Mouse (Mus musculus): ENCODE measurements around the gene Rhbdd1. TPM values are rescaled to one million over a fixed set of nuclear protein-coding genes. Genes with fewer than 3 reads are reported as not detected.

Rhbdd1 gene
- total RNA-seq, 1 experiment from 2014 or later = 15.8 TPM

DNA sequence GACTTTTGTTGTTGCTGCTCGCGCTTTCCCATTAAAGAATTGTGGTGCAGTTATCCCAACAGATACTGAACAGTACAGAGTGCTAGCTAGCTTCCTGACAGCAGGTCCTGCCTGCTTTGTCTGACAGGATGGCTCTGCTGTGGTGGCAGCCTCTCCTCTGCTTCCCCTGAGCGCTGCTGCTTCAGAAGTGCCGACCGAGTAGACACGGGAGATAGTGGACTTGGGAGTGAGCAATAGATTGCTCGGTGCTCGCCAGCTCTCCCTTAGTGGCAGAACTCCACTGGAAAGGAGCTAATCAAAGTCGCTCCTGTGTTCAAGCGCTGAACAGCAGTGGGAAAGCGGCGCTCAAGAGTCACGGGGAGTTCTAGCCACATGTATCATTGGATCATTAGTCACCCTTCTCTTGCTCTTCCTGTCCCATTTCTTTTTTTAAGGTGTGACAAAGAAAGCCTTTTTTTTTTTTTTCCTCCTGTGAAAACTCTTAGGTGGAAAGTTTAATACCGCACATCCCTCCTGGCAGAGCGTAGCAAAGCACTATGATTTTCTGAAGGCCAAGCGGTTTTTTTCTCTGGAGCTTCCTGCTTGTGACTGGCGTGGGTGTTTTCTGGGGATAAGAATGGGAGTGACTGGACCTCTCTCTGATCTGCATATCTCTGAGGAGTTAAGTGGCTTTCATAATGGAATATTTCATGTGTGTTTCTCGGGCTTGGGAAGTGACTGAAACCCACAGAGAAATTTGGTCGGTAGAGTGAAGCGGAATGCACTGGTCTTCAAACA lies 42.8 kb downstream of the Rhbdd1 start:
- no peak for ATAC-seq (replicated peaks; ENCODE audit: low read depth, poor library complexity, severe bottlenecking)

DNA sequence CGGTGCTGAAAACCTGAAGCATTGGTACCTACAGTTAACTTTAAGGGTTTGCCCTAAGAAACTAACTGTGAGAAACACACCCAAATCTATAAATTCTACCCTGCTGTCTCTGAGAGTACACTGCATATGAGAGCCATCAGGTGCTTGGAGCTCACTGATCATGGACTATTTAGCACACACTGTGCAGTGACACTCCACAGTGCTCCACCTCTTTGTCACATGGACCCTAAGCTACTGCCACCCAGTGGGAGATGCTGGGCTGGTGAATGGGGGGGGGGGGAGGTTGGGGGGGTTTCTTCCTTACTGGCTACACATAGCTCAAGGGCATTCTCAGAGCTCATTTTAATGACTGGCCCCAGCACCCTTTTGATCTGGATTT lies 43.4 kb downstream of the Rhbdd1 start:
- ATAC-seq (replicated peaks; ENCODE audit: low read depth, poor library complexity, severe bottlenecking) = no peak

DNA sequence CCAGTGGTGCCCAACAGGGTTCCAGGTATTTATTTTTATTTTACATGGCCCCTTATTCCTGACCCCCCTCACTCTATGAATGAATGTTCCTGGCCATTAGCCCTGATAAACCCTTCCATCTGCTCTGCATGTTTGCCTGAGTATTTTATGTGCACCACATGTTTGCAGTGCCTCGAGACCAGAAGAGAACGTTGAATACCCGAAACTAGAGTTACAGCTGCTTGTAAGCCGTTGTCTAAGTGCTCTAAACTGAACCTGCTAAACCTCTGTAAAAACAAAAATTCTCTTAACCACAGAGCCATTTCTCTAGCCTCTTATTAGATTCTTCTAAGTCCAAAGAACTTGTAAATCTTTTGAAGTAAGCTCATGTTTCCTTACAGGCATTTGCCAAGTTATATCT lies 45.0 kb downstream of the Rhbdd1 start:
- no peak for ATAC-seq (replicated peaks; ENCODE audit: low read depth, poor library complexity, severe bottlenecking)

DNA sequence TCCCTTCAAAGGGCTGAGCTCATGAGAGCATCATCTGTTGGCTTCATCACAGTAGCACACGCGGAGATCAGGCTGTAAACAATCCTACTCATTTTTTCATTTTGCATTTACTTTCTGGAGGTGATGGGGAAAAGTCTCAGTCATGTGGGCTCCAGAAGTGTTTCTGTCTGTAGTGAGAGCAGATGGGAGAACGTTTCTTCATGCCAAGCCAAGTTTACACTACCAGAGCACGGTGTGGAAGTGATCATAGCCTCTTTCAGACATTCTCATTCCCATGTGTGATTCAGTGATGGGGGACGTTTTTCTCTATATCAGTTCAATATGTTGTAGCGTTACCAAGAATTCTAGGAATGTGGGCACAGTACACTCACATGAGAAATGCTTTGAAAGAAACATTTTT lies 45.9 kb downstream of the Rhbdd1 start:
- ATAC-seq (replicated peaks; ENCODE audit: low read depth, poor library complexity, severe bottlenecking) = no peak

DNA sequence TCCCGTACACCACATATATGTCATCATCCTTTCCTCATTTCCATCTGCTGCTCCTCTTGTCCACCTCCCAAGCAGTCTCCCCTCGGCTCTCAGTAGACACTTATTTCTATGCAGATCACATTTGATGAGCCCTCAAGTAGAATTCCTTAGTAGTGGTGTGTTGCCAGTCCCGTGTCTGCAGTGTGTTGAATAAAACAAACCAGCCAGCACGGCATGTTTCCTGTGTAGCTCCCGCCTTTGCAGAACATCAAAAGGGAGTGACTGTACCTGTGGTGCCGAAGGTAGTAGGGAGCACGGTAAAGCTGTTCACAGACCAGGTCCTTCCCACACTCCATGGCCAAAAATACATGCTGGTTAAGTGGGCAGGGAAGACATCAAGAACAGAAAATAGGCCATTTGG lies 47.8 kb downstream of the Rhbdd1 start:
- ATAC-seq (replicated peaks; ENCODE audit: low read depth, poor library complexity, severe bottlenecking) = no peak

DNA sequence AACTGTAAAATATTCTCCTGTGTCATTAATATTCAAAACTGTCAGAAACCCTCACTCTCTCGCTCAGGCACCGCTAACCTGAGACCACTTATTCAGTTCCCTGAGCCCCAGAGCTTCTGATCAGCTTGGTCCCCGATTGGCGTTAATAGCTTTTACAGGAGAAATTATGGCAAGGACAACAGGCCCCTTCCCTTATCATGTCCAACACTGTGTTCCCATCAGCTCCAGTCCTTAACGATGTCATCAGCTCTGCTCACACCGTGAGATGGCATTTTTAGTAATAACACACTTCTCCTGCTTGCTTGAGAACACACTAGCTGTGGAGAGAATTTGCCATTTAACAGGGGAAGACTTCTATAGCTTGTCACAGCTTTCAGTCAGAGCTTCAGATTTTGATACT lies 48.2 kb downstream of the Rhbdd1 start:
- ATAC-seq (replicated peaks; ENCODE audit: low read depth, poor library complexity, severe bottlenecking) = no peak

DNA sequence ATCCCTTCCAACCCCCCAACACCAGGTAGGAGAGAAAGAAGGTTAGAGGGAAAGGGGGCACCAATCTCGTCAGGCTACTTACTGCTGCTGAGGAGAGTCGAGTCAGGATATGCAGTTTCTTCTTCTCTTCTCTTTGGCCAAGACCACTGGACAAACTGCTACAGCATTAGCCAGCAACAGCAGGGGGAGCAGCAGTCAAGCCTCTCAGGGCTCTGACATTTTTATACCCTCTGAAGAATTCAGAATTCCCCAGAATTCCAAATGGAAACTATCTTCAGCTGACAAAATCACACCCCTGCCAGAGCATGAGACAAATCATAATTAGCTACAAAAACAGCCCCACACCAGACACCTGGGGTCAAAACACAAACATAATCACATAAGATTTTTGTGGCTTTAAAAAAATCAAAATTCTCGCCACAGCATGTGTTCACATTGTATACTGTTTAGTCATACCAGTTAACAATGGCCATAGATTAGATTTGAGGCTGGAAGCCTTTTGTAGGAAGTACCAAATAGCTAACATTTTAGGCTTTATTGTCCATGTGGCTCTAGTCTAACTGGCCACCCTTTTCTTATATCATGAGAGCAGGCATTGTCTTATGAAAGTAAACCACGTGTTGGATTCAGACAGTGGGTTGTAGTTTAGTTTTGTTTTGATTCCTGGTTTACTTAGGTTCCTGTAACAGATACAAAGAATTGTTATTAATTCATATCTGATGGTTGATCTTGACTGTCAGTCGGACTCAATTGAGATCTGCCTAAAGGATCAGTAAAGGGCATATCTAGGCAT lies 55.6 kb downstream of the Rhbdd1 start:
- ATAC-seq (replicated peaks; ENCODE audit: low read depth, poor library complexity, severe bottlenecking) = no peak

DNA sequence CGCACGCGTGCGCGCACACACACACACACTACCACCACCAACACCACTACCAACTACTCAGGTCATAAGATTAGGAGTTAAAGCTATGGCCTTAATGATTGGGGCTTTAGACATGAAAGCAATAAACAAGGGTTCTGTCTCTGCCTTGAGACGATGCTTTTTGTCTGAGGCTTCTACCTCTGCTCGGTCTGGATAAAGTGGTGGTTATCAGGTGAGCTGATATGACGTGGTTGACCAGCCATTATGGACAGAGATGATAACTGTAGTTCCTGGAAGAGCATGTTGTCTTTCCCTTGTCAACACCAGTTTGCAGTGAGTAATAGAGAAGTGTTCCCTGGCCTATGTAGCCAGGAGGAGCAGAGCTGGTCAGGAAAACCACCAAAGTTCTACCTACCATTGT lies 57.7 kb downstream of the Rhbdd1 start:
- ATAC-seq (replicated peaks; ENCODE audit: low read depth, poor library complexity, severe bottlenecking) = peak; percentile 50; the same call in 1 of the 2 replicates

DNA sequence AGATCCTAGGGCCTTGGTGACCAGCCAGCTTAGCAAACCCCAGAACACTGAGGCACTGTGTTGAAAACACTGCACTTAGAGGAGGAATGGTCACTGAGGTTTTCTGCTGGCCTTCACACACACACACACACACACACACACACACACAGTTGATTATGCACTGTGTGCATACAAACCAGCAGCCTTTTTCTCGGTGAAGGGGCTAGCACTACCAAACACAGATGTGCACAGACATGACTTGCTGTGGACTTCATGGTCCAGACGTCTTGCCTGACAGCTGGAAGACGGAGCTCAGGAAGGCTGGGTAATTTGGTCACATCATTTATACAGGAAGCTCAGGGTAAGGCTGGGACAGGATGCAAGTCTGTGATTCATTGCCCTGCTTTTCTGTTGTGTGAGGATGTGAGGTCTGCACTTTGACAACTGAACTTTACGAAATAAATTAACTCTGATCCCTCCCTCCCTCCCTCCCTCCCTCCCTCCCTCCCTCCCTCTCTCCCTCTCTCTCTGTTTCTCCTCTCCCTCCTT lies 58.6 kb downstream of the Rhbdd1 start:
- no peak for ATAC-seq (replicated peaks; ENCODE audit: low read depth, poor library complexity, severe bottlenecking)

DNA sequence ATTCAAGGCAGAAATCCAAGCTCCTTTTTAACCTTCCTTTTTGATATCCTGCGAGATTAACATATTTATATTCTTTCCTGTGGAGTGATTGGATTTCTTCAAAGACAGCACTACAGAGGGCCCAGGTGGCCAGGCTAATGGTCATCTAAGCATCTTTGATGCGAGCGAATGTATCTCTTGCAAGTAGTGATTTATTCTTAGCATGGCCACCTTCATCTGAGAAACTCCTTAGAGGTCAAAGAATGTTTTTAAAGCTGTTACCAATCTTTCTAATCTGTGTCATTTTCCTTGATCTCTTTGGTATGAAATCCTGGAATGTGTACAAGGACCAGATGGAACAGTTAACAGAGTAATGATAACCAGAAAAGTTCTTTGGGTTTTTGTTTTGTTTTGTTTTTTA lies 59.2 kb downstream of the Rhbdd1 start:
- ATAC-seq (replicated peaks; ENCODE audit: low read depth, poor library complexity, severe bottlenecking) = no peak

DNA sequence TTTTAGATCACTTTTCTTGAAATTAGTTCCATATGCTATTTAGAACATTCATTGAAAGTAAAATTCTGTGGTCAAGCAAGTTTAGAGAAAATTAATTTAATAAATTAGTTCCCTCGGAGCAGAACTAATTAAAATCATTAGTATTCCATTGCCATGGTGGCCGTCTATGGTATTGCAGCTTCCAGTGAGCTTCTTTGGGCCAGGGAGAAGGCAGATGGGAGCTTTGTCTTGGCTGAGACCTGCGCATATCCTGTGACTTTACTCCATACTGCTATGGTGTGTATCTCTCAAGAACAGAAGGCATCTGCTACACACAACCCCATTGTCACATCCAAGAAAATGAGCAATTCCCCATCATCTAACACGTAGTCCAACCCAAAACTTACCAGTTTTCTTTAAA lies 65.7 kb downstream of the Rhbdd1 start:
- ATAC-seq (replicated peaks; ENCODE audit: low read depth, poor library complexity, severe bottlenecking) = no peak

DNA sequence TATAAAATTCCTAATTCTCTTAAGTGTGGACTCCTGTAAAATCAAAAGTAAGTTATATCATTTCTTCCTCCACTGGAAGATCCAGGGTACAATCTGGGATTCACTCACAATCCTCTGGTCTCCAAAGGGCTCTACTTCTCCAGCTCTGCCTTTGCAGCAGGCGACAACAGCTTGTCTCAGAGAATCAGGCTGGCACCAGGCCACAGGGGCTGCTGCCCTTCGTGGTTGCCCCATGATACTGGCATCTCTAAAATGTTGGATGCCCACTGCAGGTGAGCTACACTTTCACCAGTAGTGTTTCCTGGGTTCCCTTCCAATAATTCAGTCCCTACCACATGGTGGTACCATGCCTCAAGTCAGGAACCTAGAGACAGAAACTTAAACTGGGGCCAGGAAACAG lies 67.9 kb downstream of the Rhbdd1 start:
- no peak for ATAC-seq (replicated peaks; ENCODE audit: low read depth, poor library complexity, severe bottlenecking)

DNA sequence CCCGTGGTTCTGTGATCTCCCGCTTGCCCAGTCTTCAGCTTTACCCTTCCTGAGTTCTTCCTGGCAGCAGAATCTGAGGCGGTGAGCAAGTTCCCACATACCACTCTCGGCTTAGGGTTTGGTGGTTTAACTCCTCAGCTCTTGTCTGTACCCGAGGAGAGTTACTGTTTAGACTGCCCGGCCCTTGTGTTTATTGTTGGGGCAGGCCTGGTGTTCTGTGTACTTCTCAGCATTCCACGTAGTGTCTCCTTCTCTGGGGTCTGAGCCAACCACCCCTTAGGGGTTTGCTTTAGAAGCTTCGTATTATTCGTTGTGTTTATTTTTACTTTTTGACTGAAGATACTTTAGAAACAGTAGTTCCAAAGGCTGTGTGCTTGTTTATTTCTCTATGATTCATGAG lies 68.8 kb downstream of the Rhbdd1 start:
- no peak for ATAC-seq (replicated peaks; ENCODE audit: low read depth, poor library complexity, severe bottlenecking)

DNA sequence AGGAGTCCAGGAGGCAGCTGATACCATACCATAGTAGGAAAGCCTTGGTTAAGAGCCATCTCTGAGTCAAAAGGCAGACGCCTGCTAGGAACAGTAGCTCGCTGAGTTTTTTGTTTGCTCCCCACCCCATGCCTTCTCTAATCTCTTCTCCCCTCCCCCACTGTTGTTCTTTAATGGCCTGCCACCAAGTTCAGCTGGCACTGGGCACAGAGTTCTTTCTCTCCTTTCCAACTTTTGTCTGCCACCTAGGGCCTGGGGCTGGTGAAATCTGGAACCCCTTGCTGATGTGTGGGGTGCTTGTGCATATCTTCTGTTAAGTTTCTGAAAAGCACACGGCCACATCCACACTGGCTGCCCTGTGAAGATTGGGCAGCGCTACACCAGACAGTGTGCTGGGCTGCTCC lies 69.6 kb downstream of the Rhbdd1 start:
- no peak for ATAC-seq (replicated peaks; ENCODE audit: low read depth, poor library complexity, severe bottlenecking)

DNA sequence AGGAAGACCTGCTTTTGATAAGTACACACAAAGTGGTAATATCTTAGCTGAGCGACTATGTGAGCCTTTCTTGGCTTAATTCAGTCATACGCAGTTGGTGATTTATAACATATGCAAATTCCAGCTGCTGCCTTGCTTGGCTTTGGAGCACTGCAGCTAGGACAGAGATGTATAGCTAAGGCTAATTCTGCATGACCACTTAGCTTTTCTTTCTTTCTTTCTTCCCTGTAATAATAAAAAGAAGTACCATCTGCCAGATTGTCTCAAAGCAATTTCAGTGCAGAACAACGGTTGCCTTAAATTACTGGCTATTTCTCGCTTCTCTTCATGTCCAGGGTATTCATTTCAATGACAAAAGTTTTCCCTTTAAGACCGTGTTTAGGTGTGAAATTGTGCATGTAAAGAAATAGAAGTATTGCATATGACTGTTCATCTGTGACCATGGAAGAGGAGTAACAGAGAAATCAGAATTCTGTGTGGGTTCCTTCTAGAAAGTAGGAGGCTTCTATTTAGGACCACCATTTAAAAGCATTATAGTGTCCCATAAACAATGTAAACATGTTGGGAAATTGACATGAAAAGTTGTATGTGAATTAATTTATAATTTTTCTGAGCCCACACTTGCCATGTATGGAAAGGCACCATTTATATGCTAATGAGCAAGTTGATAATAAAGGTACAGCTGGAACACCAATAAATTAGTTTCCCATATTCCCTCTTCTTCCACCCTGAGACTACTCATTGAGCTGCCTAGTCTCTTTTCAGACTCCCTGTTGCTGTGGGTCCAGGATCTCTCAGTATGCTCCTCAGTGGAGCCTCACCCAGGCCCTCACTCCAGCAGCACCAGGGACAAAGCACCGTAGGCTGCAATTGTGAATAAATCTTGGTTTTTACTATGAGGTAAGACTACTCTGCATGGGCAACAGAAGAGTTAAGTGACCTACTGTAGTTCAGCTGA lies 70.8 kb downstream of the Rhbdd1 start:
- ATAC-seq (replicated peaks; ENCODE audit: low read depth, poor library complexity, severe bottlenecking) = no peak

DNA sequence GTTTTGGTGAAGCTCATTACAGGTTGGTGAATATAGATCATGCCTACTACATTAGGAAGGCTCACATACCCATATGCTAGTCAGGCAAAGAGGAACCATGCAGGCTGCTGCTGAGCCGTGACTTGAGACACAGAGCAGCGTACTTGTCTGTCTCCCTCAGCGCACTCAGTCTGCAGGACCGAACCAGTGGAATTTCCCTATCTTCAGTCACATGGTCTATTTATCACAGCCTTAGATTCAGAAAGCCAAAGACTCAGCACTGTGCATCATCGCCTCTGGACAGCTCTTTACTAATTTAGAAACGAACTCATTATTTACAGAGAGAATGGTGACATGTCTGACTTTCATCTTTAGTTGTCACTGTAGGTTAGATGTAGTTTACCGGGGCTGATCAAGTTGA lies 73.1 kb downstream of the Rhbdd1 start:
- ATAC-seq (replicated peaks; ENCODE audit: low read depth, poor library complexity, severe bottlenecking) = no peak

DNA sequence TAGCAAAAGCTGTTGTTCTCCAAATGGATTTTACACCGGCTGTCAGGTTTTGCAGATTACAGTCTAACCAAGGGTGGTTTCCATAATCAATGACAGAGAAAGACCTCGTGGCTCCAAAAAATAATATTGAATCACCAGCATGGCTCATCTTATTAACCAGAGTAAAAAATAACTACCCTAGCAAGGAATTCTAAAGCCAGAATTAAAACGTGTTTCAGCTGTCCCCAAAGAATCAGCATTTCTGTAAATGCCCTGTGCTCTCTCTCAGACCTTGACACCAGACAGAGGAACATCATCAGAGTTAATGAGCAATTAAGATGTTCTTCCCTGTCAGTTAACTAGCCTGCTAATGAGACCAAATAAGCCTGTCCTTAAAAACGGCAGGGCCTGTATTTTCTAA lies 79.1 kb downstream of the Rhbdd1 start:
- ATAC-seq (replicated peaks; ENCODE audit: low read depth, poor library complexity, severe bottlenecking) = no peak

DNA sequence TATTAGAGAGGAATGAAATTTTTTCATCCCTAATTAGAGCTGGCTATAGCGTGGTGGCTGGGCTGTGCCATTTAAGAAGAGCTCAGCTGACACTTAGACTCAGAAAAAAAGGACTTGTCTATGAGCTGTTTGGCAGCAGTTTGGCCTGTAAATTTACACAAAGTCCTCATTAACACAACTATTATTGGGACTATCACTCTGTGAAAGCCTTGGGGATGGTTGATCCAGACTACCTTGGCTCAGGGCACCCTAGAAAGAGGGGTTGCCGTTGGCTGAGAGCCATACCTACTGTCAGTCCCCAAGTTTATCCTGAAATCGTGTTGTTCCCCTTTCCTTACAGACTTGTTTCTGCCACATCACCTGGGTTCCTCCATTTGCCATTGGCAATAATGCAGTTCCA lies 91.5 kb downstream of the Rhbdd1 start:
- no peak for ATAC-seq (replicated peaks; ENCODE audit: low read depth, poor library complexity, severe bottlenecking)

DNA sequence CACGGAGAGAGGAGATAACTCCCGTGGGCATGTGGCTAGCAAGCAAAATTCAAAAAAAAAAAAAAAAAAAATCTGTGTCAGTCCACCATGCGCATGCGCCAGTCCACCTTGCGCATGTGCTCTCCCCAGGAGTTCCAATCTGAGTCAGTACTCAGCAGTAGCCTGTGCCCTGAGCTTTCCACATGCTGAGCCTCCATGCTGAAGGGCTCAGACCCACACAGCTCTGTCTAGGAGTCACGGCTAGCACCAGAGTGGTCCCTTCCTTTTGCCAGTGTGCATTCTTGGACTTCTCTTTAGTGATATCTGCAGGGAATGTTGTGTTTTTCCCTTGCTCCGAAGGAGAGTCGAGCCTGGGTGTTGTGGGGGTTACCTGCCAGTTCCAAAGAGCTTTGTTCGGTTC lies 93.0 kb downstream of the Rhbdd1 start:
- no peak for ATAC-seq (replicated peaks; ENCODE audit: low read depth, poor library complexity, severe bottlenecking)

DNA sequence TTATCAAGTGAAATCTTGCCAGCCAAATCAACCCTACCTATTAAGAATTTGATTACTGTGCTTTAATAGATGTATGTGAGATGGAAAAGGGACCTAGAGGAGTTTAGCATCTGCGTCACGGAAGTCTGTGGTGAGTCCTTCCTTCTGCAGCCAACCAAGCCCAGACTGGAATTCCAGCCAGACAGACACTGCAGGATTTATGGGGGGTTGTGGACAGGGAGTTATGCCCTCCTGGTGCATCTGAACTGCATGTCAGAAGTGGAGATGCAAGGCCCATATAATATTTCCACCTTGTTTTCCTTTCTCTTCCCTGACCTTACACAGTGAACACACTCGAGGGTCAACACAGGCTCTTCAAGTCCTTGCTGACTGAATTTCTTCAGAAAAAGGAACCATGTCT lies 94.3 kb downstream of the Rhbdd1 start:
- ATAC-seq (replicated peaks; ENCODE audit: low read depth, poor library complexity, severe bottlenecking) = no peak
